Mouse (Mus musculus): ENCODE measurements around the gene Pacs2.

GRCm38 (mm10) chr12:113012443-113012842 lies 1.9 kb upstream of the Pacs2 start:
- no peak for TF ChIP-seq ZNF384 (IDR thresholded peaks at IDR 0.05; ENCODE audit: low read depth, low read length)
- no peak for TF ChIP-seq MAFK (IDR thresholded peaks at IDR 0.05; ENCODE audit: insufficient read depth, low read depth, low read length)
- TF ChIP-seq HCFC1 (IDR thresholded peaks at IDR 0.05; ENCODE audit: borderline replicate concordance, insufficient read depth, low read length), result no peak
- TF ChIP-seq CHD2 (IDR thresholded peaks at IDR 0.05; ENCODE audit: low read depth, low read length), result no peak
